Mouse (Mus musculus): ENCODE measurements around the gene Slc25a12. TPM values are rescaled to one million over a fixed set of nuclear protein-coding genes. Genes with fewer than 3 reads are reported as not detected.

The Slc25a12 gene
- polyA plus RNA-seq, 1 experiment = 3.7 TPM

GRCm38 (mm10) chr2:71250841-71251240 is 116.7 kb downstream of the Slc25a12 start:
- H3K27me3 ChIP-seq (ENCODE audit: control insufficient read depth, insufficient read depth, low read length) = no peaks in the 10 kb centered on the region
- H3K4me3 ChIP-seq (ENCODE audit: control insufficient read depth, low read depth, low read length) = no peak overlapping the region
- H3K27ac ChIP-seq (ENCODE audit: control insufficient read depth, insufficient read depth, low read depth, low read length) = no peak overlapping the region
- no peaks in the 10 kb centered on the region for H3K4me1 ChIP-seq (ENCODE audit: control insufficient read depth, insufficient read depth, low read length)
- no peak for TF ChIP-seq POLR2A (IDR thresholded peaks at IDR 0.05; ENCODE audit: control insufficient read depth, low read depth, low read length)
- TF ChIP-seq CTCF (IDR thresholded peaks at IDR 0.05; ENCODE audit: control insufficient read depth, insufficient read depth, insufficient replicate concordance, low read depth, low read length) = no peak
- H3K36me3 ChIP-seq (ENCODE audit: control insufficient read depth, insufficient read depth, low read length) = peaks cover 5% of the 10 kb centered on the region

GRCm38 (mm10) chr2:71248071-71248470 is 119.5 kb downstream of the Slc25a12 start:
- peaks cover 3% of the 10 kb centered on the region for H3K36me3 ChIP-seq (ENCODE audit: control insufficient read depth, insufficient read depth, low read length)
- no peaks in the 10 kb centered on the region for H3K27me3 ChIP-seq (ENCODE audit: control insufficient read depth, insufficient read depth, low read length)
- H3K27ac ChIP-seq (ENCODE audit: control insufficient read depth, insufficient read depth, low read depth, low read length) = no peak overlapping the region
- H3K4me1 ChIP-seq (ENCODE audit: control insufficient read depth, insufficient read depth, low read length) = no peaks in the 10 kb centered on the region
- H3K4me3 ChIP-seq (ENCODE audit: control insufficient read depth, low read depth, low read length) = no peak overlapping the region
- TF ChIP-seq CTCF (IDR thresholded peaks at IDR 0.05; ENCODE audit: control insufficient read depth, insufficient read depth, insufficient replicate concordance, low read depth, low read length) (no peak), POLR2A (IDR thresholded peaks at IDR 0.05; ENCODE audit: control insufficient read depth, low read depth, low read length) (no peak)

- Histone ChIP-seq H3K4me1 (ENCODE audit: control insufficient read depth, insufficient read depth, low read length) (no peaks in the 10 kb centered on the region), H3K36me3 (ENCODE audit: control insufficient read depth, insufficient read depth, low read length) (peaks cover 2% of the 10 kb centered on the region), H3K27ac (ENCODE audit: control insufficient read depth, insufficient read depth, low read depth, low read length) (no peak overlapping the region), H3K27me3 (ENCODE audit: control insufficient read depth, insufficient read depth, low read length) (no peaks in the 10 kb centered on the region), H3K4me3 (ENCODE audit: control insufficient read depth, low read depth, low read length) (no peak overlapping the region)
- TF ChIP-seq CTCF (IDR thresholded peaks at IDR 0.05; ENCODE audit: control insufficient read depth, insufficient read depth, insufficient replicate concordance, low read depth, low read length) (no peak), POLR2A (IDR thresholded peaks at IDR 0.05; ENCODE audit: control insufficient read depth, low read depth, low read length) (no peak)
Measured at GRCm38 (mm10) chr2:71246096-71246495, 121.5 kb downstream of the Slc25a12 start.

GRCm38 (mm10) chr2:71245416-71245815 is 122.1 kb downstream of the Slc25a12 start:
- H3K4me1 ChIP-seq (ENCODE audit: control insufficient read depth, insufficient read depth, low read length) = no peaks in the 10 kb centered on the region
- peaks cover 2% of the 10 kb centered on the region for H3K36me3 ChIP-seq (ENCODE audit: control insufficient read depth, insufficient read depth, low read length)
- TF ChIP-seq POLR2A (IDR thresholded peaks at IDR 0.05; ENCODE audit: control insufficient read depth, low read depth, low read length) (no peak), CTCF (IDR thresholded peaks at IDR 0.05; ENCODE audit: control insufficient read depth, insufficient read depth, insufficient replicate concordance, low read depth, low read length) (no peak)
- no peaks in the 10 kb centered on the region for H3K27me3 ChIP-seq (ENCODE audit: control insufficient read depth, insufficient read depth, low read length)
- no peak overlapping the region for H3K27ac ChIP-seq (ENCODE audit: control insufficient read depth, insufficient read depth, low read depth, low read length)
- H3K4me3 ChIP-seq (ENCODE audit: control insufficient read depth, low read depth, low read length) = no peak overlapping the region

GRCm38 (mm10) chr2:71244807-71245206 is 122.7 kb downstream of the Slc25a12 start:
- no peak overlapping the region for H3K27ac ChIP-seq (ENCODE audit: control insufficient read depth, insufficient read depth, low read depth, low read length)
- peaks cover 2% of the 10 kb centered on the region for H3K36me3 ChIP-seq (ENCODE audit: control insufficient read depth, insufficient read depth, low read length)
- no peaks in the 10 kb centered on the region for H3K27me3 ChIP-seq (ENCODE audit: control insufficient read depth, insufficient read depth, low read length)
- no peak for TF ChIP-seq CTCF (IDR thresholded peaks at IDR 0.05; ENCODE audit: control insufficient read depth, insufficient read depth, insufficient replicate concordance, low read depth, low read length)
- TF ChIP-seq POLR2A (IDR thresholded peaks at IDR 0.05; ENCODE audit: control insufficient read depth, low read depth, low read length) = no peak
- no peak overlapping the region for H3K4me3 ChIP-seq (ENCODE audit: control insufficient read depth, low read depth, low read length)
- H3K4me1 ChIP-seq (ENCODE audit: control insufficient read depth, insufficient read depth, low read length) = no peaks in the 10 kb centered on the region

- Histone ChIP-seq H3K4me3 (ENCODE audit: control insufficient read depth, low read depth, low read length) (no peak overlapping the region), H3K27ac (ENCODE audit: control insufficient read depth, insufficient read depth, low read depth, low read length) (no peak overlapping the region), H3K36me3 (ENCODE audit: control insufficient read depth, insufficient read depth, low read length) (no peaks in the 10 kb centered on the region; the same call in none of the 2 replicates), H3K27me3 (ENCODE audit: control insufficient read depth, insufficient read depth, low read length) (no peaks in the 10 kb centered on the region), H3K4me1 (ENCODE audit: control insufficient read depth, insufficient read depth, low read length) (no peaks in the 10 kb centered on the region)
- TF ChIP-seq CTCF (IDR thresholded peaks at IDR 0.05; ENCODE audit: control insufficient read depth, insufficient read depth, insufficient replicate concordance, low read depth, low read length) = no peak
- no peak for TF ChIP-seq POLR2A (IDR thresholded peaks at IDR 0.05; ENCODE audit: control insufficient read depth, low read depth, low read length)
Measured at GRCm38 (mm10) chr2:71243058-71243672, 124.4 kb downstream of the Slc25a12 start.

- Histone ChIP-seq H3K4me3 (ENCODE audit: control insufficient read depth, low read depth, low read length) (no peak overlapping the region), H3K4me1 (ENCODE audit: control insufficient read depth, insufficient read depth, low read length) (no peaks in the 10 kb centered on the region), H3K27ac (ENCODE audit: control insufficient read depth, insufficient read depth, low read depth, low read length) (no peak overlapping the region), H3K36me3 (ENCODE audit: control insufficient read depth, insufficient read depth, low read length) (peaks cover 1% of the 10 kb centered on the region), H3K27me3 (ENCODE audit: control insufficient read depth, insufficient read depth, low read length) (no peaks in the 10 kb centered on the region)
- TF ChIP-seq POLR2A (IDR thresholded peaks at IDR 0.05; ENCODE audit: control insufficient read depth, low read depth, low read length) (no peak), CTCF (IDR thresholded peaks at IDR 0.05; ENCODE audit: control insufficient read depth, insufficient read depth, insufficient replicate concordance, low read depth, low read length) (no peak)
Measured at GRCm38 (mm10) chr2:71242180-71242579, 125.4 kb downstream of the Slc25a12 start.

Data from testis, adult 2 months (tissue).